Mouse (Mus musculus): Measurements from ENCODE around the gene Lrrc43.

GRCm38 (mm10) chr5:123470784-123471400 lies 18.2 kb upstream of the Lrrc43 start:
- TF ChIP-seq POLR2A (IDR thresholded peaks at IDR 0.05; ENCODE audit: insufficient read depth, low read depth, low read length) = no peak
- no peak for TF ChIP-seq CTCF (IDR thresholded peaks at IDR 0.05; ENCODE audit: insufficient read depth, low read depth, low read length)

Data from olfactory bulb, adult 2 months (tissue).